Mouse (Mus musculus) hindbrain, embryonic 16.5 days (tissue): Measurements from ENCODE around the gene Atp8b5. TPM values are rescaled to one million over a fixed set of nuclear protein-coding genes. Genes with fewer than 3 reads are reported as not detected.

ENCODE experiments used
- ATAC-seq: fragments of 200-750 bp; cut with Nextera tagmentation; 2 replicates; pipeline ENCODE4 v1.8.0; 2017; ENCODE audit warnings: moderate TSS enrichment, moderate library complexity
- H3K27ac ChIP-seq: fragments of 300-500 bp; sonication (generic); 2 replicates; pipeline ENCODE4 v1.5.1; 2014; ENCODE audit warnings: low read depth, mild to moderate bottlenecking, control low read depth, low read length, moderate library complexity
- H3K27me3 ChIP-seq: fragments of 300-500 bp; sonication (generic); replicated peaks from 2 replicates; pipeline ENCODE4 v1.6.1; 2014; ENCODE audit warnings: low read length; ENCODE audit not compliant: control insufficient read depth, insufficient read depth
- H3K36me3 ChIP-seq: fragments of 300-500 bp; sonication (generic); 2 replicates; pipeline ENCODE4 v1.6.1; 2014; ENCODE audit warnings: mild to moderate bottlenecking, low read length, moderate library complexity, mixed read lengths; ENCODE audit not compliant: control insufficient read depth, insufficient read depth
- H3K4me1 ChIP-seq: fragments of 300-500 bp; sonication (generic); 2 replicates; pipeline ENCODE4 v1.6.1; 2014; ENCODE audit warnings: low read depth, low read length; ENCODE audit not compliant: control insufficient read depth, insufficient read depth
- H3K4me2 ChIP-seq: fragments of 300-500 bp; sonication (generic); 2 replicates; pipeline ENCODE4 v1.6.1; 2014; ENCODE audit warnings: mild to moderate bottlenecking, low read length, control low read depth, moderate library complexity
- H3K4me3 ChIP-seq: fragments of 300-500 bp; sonication (generic); 2 replicates; pipeline ENCODE4 v1.5.1; 2014; ENCODE audit warnings: mild to moderate bottlenecking, low read length, control low read depth, moderate library complexity
- H3K9ac ChIP-seq: fragments of 300-500 bp; sonication (generic); 2 replicates; pipeline ENCODE4 v1.6.1; 2014; ENCODE audit warnings: low read depth, mild to moderate bottlenecking, control low read depth, low read length, moderate library complexity
- H3K9me3 ChIP-seq: fragments of 300-500 bp; sonication (generic); 2 replicates; pipeline ENCODE4 v1.6.1; 2014; ENCODE audit warnings: mild to moderate bottlenecking, low read length, moderate library complexity; ENCODE audit not compliant: control insufficient read depth
- WGBS: fragments of 180-500 bp; shearing (Covaris S2); extraction: QIAGEN DNeasy Blood & Tissue Kit; methylation state at CpG from one replicate; pipeline ENCODE4 v1.1.7; 2014; 5-methylcytosine and 5-hydroxymethylcytosine counted together
- polyA plus RNA-seq: library from polyadenylated mRNA; unstranded; fragments of >200 nt; fragmentation: Nextera tagmentation; extraction: Ambion mirVana; gene quantifications from 2 replicates; pipeline ENCODE4 v1.2.1, GENCODE M21; 2015

Gene Atp8b5
- polyA plus RNA-seq, 1 experiment from 2014 or later, result 0.60 TPM

GRCm38 (mm10) chr4:43395836-43396235 lies 128.9 kb downstream of the Atp8b5 start:
- Histone ChIP-seq H3K4me2 (no peak overlapping the region), H3K36me3 (no peaks in the 10 kb centered on the region), H3K4me3 (no peak overlapping the region), H3K4me1 (peaks cover 21% of the 10 kb centered on the region), H3K27me3 (no peaks in the 10 kb centered on the region), H3K9ac (no peak overlapping the region), H3K9me3 (no peaks in the 10 kb centered on the region), H3K27ac (no peak overlapping the region)
- ATAC-seq, result no peak
- 76% methylated on average over 9 of the region's 9 CpGs for WGBS

- H3K9ac ChIP-seq, result no peak overlapping the region
- 94% methylated on average over 5 of the region's 5 CpGs for WGBS
- H3K4me1 ChIP-seq, result peaks cover 26% of the 10 kb centered on the region
- no peak for ATAC-seq
- H3K27me3 ChIP-seq, result no peaks in the 10 kb centered on the region
- no peak overlapping the region for H3K4me2 ChIP-seq
- no peak overlapping the region for H3K27ac ChIP-seq
- no peaks in the 10 kb centered on the region for H3K9me3 ChIP-seq
- H3K4me3 ChIP-seq, result no peak overlapping the region
- no peaks in the 10 kb centered on the region for H3K36me3 ChIP-seq
These were observed 129.4 kb downstream of the Atp8b5 start for GRCm38 (mm10) chr4:43396381-43396780.

- Histone ChIP-seq H3K4me3 (no peak overlapping the region), H3K9me3 (no peaks in the 10 kb centered on the region), H3K4me1 (peaks cover 26% of the 10 kb centered on the region), H3K27me3 (no peaks in the 10 kb centered on the region), H3K27ac (peak overlapping the region; percentile 55), H3K9ac (no peak overlapping the region), H3K36me3 (no peaks in the 10 kb centered on the region), H3K4me2 (no peak overlapping the region)
- 68% methylated on average over 4 of the region's 4 CpGs for WGBS
- peak; percentile 43; the same call in 1 of the 2 replicates for ATAC-seq
These were observed 131.1 kb downstream of the Atp8b5 start for GRCm38 (mm10) chr4:43398014-43398413.

- peak overlapping the region; percentile 39 for H3K9ac ChIP-seq
These were observed 131.9 kb downstream of the Atp8b5 start for GRCm38 (mm10) chr4:43398829-43399331.

GRCm38 (mm10) chr4:43399391-43400131 lies 132.6 kb downstream of the Atp8b5 start:
- Histone ChIP-seq H3K27ac (peak overlapping the region; percentile 19; the same call in 1 of the 2 replicates), H3K9ac (no peak overlapping the region)

More at GRCm38 (mm10) chr4:43398829-43399331, 131.9 kb downstream of the Atp8b5 start:
- Histone ChIP-seq H3K36me3 (no peaks in the 10 kb centered on the region), H3K27me3 (no peaks in the 10 kb centered on the region), H3K9me3 (no peaks in the 10 kb centered on the region), H3K27ac (peak overlapping the region; percentile 50), H3K4me1 (peaks cover 26% of the 10 kb centered on the region), H3K4me3 (no peak overlapping the region), H3K4me2 (peak overlapping the region; percentile 25)
- peak; percentile 62 for ATAC-seq
- 45% methylated on average over 17 of the region's 17 CpGs for WGBS

GRCm38 (mm10) chr4:43400976-43401375 lies 134.0 kb downstream of the Atp8b5 start:
- no peak for ATAC-seq
- 36% methylated on average over 10 of the region's 10 CpGs for WGBS
- peaks cover 33% of the 10 kb centered on the region for H3K4me1 ChIP-seq

More at GRCm38 (mm10) chr4:43399391-43400131, 132.6 kb downstream of the Atp8b5 start:
- H3K4me1 ChIP-seq, result peaks cover 26% of the 10 kb centered on the region
- peak; percentile 19; the same call in 1 of the 2 replicates for ATAC-seq
- no peaks in the 10 kb centered on the region for H3K9me3 ChIP-seq
- H3K36me3 ChIP-seq, result no peaks in the 10 kb centered on the region
- peak overlapping the region; percentile 25 for H3K4me2 ChIP-seq
- no peak overlapping the region for H3K4me3 ChIP-seq
- H3K27me3 ChIP-seq, result no peaks in the 10 kb centered on the region
- 68% methylated on average over 31 of the region's 31 CpGs for WGBS

GRCm38 (mm10) chr4:43401486-43401885 lies 134.5 kb downstream of the Atp8b5 start:
- H3K27me3 ChIP-seq, result no peaks in the 10 kb centered on the region
- ATAC-seq, result no peak
- H3K9me3 ChIP-seq, result no peaks in the 10 kb centered on the region
- no peak overlapping the region for H3K4me2 ChIP-seq
- no peak overlapping the region for H3K27ac ChIP-seq
- H3K4me3 ChIP-seq, result no peak overlapping the region
- no peaks in the 10 kb centered on the region for H3K36me3 ChIP-seq
- H3K4me1 ChIP-seq, result peaks cover 35% of the 10 kb centered on the region
- WGBS, result 88% methylated on average over 10 of the region's 10 CpGs
- H3K9ac ChIP-seq, result no peak overlapping the region

More at GRCm38 (mm10) chr4:43400976-43401375, 134.0 kb downstream of the Atp8b5 start:
- no peak overlapping the region for H3K27ac ChIP-seq
- no peak overlapping the region for H3K4me3 ChIP-seq
- H3K9ac ChIP-seq, result no peak overlapping the region
- H3K36me3 ChIP-seq, result no peaks in the 10 kb centered on the region
- H3K9me3 ChIP-seq, result no peaks in the 10 kb centered on the region
- H3K4me2 ChIP-seq, result no peak overlapping the region
- no peaks in the 10 kb centered on the region for H3K27me3 ChIP-seq

GRCm38 (mm10) chr4:43402212-43402611 lies 135.3 kb downstream of the Atp8b5 start:
- Histone ChIP-seq H3K4me1 (peaks cover 35% of the 10 kb centered on the region), H3K9me3 (no peaks in the 10 kb centered on the region), H3K36me3 (no peaks in the 10 kb centered on the region), H3K27ac (no peak overlapping the region), H3K9ac (no peak overlapping the region), H3K4me3 (no peak overlapping the region), H3K27me3 (no peaks in the 10 kb centered on the region), H3K4me2 (no peak overlapping the region)
- no peak for ATAC-seq
- WGBS, result 83% methylated on average over 9 of the region's 9 CpGs

GRCm38 (mm10) chr4:43404697-43405096 lies 137.7 kb downstream of the Atp8b5 start:
- H3K4me3 ChIP-seq, result no peak overlapping the region
- WGBS, result 90% methylated on average over 10 of the region's 10 CpGs
- no peak for ATAC-seq
- H3K27me3 ChIP-seq, result no peaks in the 10 kb centered on the region
- H3K9ac ChIP-seq, result no peak overlapping the region
- H3K4me2 ChIP-seq, result no peak overlapping the region
- H3K36me3 ChIP-seq, result no peaks in the 10 kb centered on the region
- H3K27ac ChIP-seq, result no peak overlapping the region
- H3K4me1 ChIP-seq, result peaks cover 32% of the 10 kb centered on the region
- no peaks in the 10 kb centered on the region for H3K9me3 ChIP-seq
